Mouse (Mus musculus) MEL (cell line): ENCODE results near the gene Tmem115. TPM values are rescaled to one million over a fixed set of nuclear protein-coding genes. Genes with fewer than 3 reads are reported as not detected.

ENCODE experiments used
- DNase-seq: peaks from one replicate; pipeline ENCODE4 v3.0.0; 2011; ENCODE audit warnings: low read depth, low spot score
- H3K27ac ChIP-seq: 2 replicates; pipeline ENCODE4 v1.5.1; 2012; ENCODE audit warnings: low read depth, mild to moderate bottlenecking, control low read depth, low read length, moderate library complexity; ENCODE audit not compliant: control insufficient read depth
- H3K27me3 ChIP-seq, 2 experiments: fragments of 150-350 bp in 1 of 2; sonication (generic) in 1 of 2; 2 replicates each; pipeline ENCODE4 v1.6.1; 2012; ENCODE audit warnings: low read length in 2 of 2, mild to moderate bottlenecking in 2 of 2, improper control_type of control experiment in 1 of 2, moderate library complexity in 1 of 2; ENCODE audit not compliant: insufficient read depth in 2 of 2, control insufficient read depth in 1 of 2
- H3K36me3 ChIP-seq, 2 experiments: 2 replicates each; pipeline ENCODE4 v1.6.1; 2012 to 2014; ENCODE audit warnings: low read length in 2 of 2, improper control_type of control experiment in 1 of 2, inconsistent platforms in 1 of 2, mild to moderate bottlenecking in 1 of 2; ENCODE audit not compliant: insufficient read depth in 2 of 2, control insufficient read depth in 1 of 2
- H3K4me1 ChIP-seq, 2 experiments: fragments of 150-350 bp in 1 of 2; sonication (generic) in 1 of 2; 2 replicates each; pipeline ENCODE4 v1.6.1; 2012; ENCODE audit warnings: low read length in 2 of 2, improper control_type of control experiment in 1 of 2, mild to moderate bottlenecking in 1 of 2; ENCODE audit not compliant: insufficient read depth in 2 of 2, control insufficient read depth in 1 of 2
- H3K4me3 ChIP-seq, 2 experiments: fragments of 150-350 bp in 1 of 2; sonication (generic) in 1 of 2; 2 replicates each; pipeline ENCODE4 v1.5.1; 2012; ENCODE audit warnings: low read depth in 2 of 2, low read length in 2 of 2, mild to moderate bottlenecking in 2 of 2, moderate library complexity in 2 of 2, control low read depth in 1 of 2, improper control_type of control experiment in 1 of 2; ENCODE audit not compliant: control insufficient read depth in 1 of 2, insufficient read depth in 1 of 2
- H3K79me2 ChIP-seq: 2 replicates; pipeline ENCODE4 v1.6.1; 2012; ENCODE audit warnings: mild to moderate bottlenecking, low read length, moderate library complexity; ENCODE audit not compliant: control insufficient read depth, poor library complexity, insufficient read depth
- H3K9ac ChIP-seq: 2 replicates; pipeline ENCODE4 v1.6.1; 2012; ENCODE audit warnings: low read depth, mild to moderate bottlenecking, control low read depth, low read length, moderate library complexity; ENCODE audit not compliant: control insufficient read depth, poor library complexity, severe bottlenecking
- H3K9me3 ChIP-seq: fragments of 150-350 bp; sonication (generic); replicated peaks from 2 replicates; pipeline ENCODE4 v1.6.1; 2012; ENCODE audit warnings: mild to moderate bottlenecking, low read length, improper control_type of control experiment, moderate library complexity; ENCODE audit not compliant: insufficient read depth
- BHLHE40 ChIP-seq: IDR thresholded peaks from 2 replicates; pipeline ENCODE4 v1.6.1; 2012; ENCODE audit warnings: low read depth, mild to moderate bottlenecking, inconsistent platforms, low read length, improper control_type of control experiment, borderline replicate concordance
- CHD1 ChIP-seq: IDR thresholded peaks from 2 replicates; pipeline ENCODE4 v1.6.1; 2012; ENCODE audit warnings: low read depth, mild to moderate bottlenecking, inconsistent platforms, low read length, improper control_type of control experiment
- CHD2 ChIP-seq: IDR thresholded peaks from 2 replicates; pipeline ENCODE4 v1.6.1; 2011; ENCODE audit warnings: low read length, improper control_type of control experiment
- CTCF ChIP-seq, 3 experiments: IDR thresholded peaks in 2 of 3; conservative IDR thresholded peaks in 1 of 3; 2 replicates each; pipeline ENCODE4 v1.5.1; 2011 to 2012; ENCODE audit warnings: low read length in 3 of 3, low read depth in 2 of 3, mild to moderate bottlenecking in 2 of 3, improper control_type of control experiment in 1 of 3, inconsistent platforms in 1 of 3, mixed read lengths in 1 of 3, moderate library complexity in 1 of 3; ENCODE audit not compliant: control insufficient read depth in 1 of 3, insufficient read depth in 1 of 3, poor library complexity in 1 of 3, severe bottlenecking in 1 of 3
- ELF1 ChIP-seq: IDR thresholded peaks from 2 replicates; pipeline ENCODE4 v1.6.1; 2014; ENCODE audit warnings: low read depth, mild to moderate bottlenecking, inconsistent platforms, low read length, improper control_type of control experiment, moderate library complexity
- EP300 ChIP-seq, 2 experiments: IDR thresholded peaks; 2 replicates each; pipeline ENCODE4 v1.6.1; 2011; ENCODE audit warnings: improper control_type of control experiment in 2 of 2, low read length in 2 of 2, low read depth in 1 of 2, mild to moderate bottlenecking in 1 of 2
- ETS1 ChIP-seq: IDR thresholded peaks from 2 replicates; pipeline ENCODE4 v1.6.1; 2012; ENCODE audit warnings: low read depth, mild to moderate bottlenecking, inconsistent platforms, low read length, improper control_type of control experiment, moderate library complexity
- GABPA ChIP-seq: IDR thresholded peaks from 2 replicates; pipeline ENCODE4 v1.6.1; 2012; ENCODE audit warnings: low read depth, mild to moderate bottlenecking, inconsistent platforms, low read length, improper control_type of control experiment, moderate library complexity
- GATA1 ChIP-seq: IDR thresholded peaks from 2 replicates; pipeline ENCODE4 v1.6.1; 2011; ENCODE audit warnings: low read depth, low read length, improper control_type of control experiment
- HCFC1 ChIP-seq: IDR thresholded peaks from 2 replicates; pipeline ENCODE4 v1.6.1; 2012; ENCODE audit warnings: low read depth, mild to moderate bottlenecking, inconsistent platforms, low read length, improper control_type of control experiment, moderate library complexity
- JUND ChIP-seq: IDR thresholded peaks from 2 replicates; pipeline ENCODE4 v1.6.1; 2011; ENCODE audit warnings: low read depth, mild to moderate bottlenecking, improper control_type of control experiment, low read length
- KAT2A ChIP-seq: conservative IDR thresholded peaks from 2 replicates; pipeline ENCODE4 v1.6.1; 2012; ENCODE audit warnings: low read depth, low read length, improper control_type of control experiment, inconsistent platforms
- MAFK ChIP-seq: IDR thresholded peaks from 2 replicates; pipeline ENCODE4 v1.6.1; 2011; ENCODE audit warnings: low read depth, mild to moderate bottlenecking, low read length, improper control_type of control experiment, borderline replicate concordance
- MAX ChIP-seq: IDR thresholded peaks from 2 replicates; pipeline ENCODE4 v1.6.1; 2011; ENCODE audit warnings: low read length, improper control_type of control experiment
- MAZ ChIP-seq: IDR thresholded peaks from 2 replicates; pipeline ENCODE4 v1.6.1; 2012; ENCODE audit warnings: low read depth, mild to moderate bottlenecking, inconsistent platforms, low read length, improper control_type of control experiment
- MEF2A ChIP-seq: IDR thresholded peaks from 2 replicates; pipeline ENCODE4 v1.6.1; 2014; ENCODE audit warnings: low read depth, mild to moderate bottlenecking, inconsistent platforms, low read length, improper control_type of control experiment; ENCODE audit not compliant: poor library complexity, insufficient replicate concordance, severe bottlenecking; ENCODE audit errors: extremely low read depth
- MXI1 ChIP-seq: IDR thresholded peaks from 2 replicates; pipeline ENCODE4 v1.6.1; 2011; ENCODE audit warnings: mild to moderate bottlenecking, low read depth, low read length, improper control_type of control experiment
- MYB ChIP-seq: IDR thresholded peaks from 2 replicates; pipeline ENCODE4 v1.6.1; 2011; ENCODE audit warnings: mild to moderate bottlenecking, low read depth, low read length, improper control_type of control experiment
- MYC ChIP-seq: IDR thresholded peaks from 2 replicates; pipeline ENCODE4 v1.6.1; 2011; ENCODE audit warnings: low read depth, mild to moderate bottlenecking, low read length, improper control_type of control experiment, moderate library complexity
- NELFE ChIP-seq: IDR thresholded peaks from 2 replicates; pipeline ENCODE4 v1.6.1; 2011; ENCODE audit warnings: low read depth, low read length, improper control_type of control experiment
- NRF1 ChIP-seq: IDR thresholded peaks from 2 replicates; pipeline ENCODE4 v1.6.1; 2014; ENCODE audit warnings: low read depth, mild to moderate bottlenecking, inconsistent platforms, low read length, improper control_type of control experiment, moderate library complexity; ENCODE audit not compliant: poor library complexity, insufficient read depth, severe bottlenecking
- POLR2A ChIP-seq, 2 experiments: IDR thresholded peaks; 2 replicates each; pipeline ENCODE4 v1.6.1; 2011 to 2012; ENCODE audit warnings: low read length in 2 of 2, mild to moderate bottlenecking in 2 of 2, control low read depth in 1 of 2, improper control_type of control experiment in 1 of 2, low read depth in 1 of 2, moderate library complexity in 1 of 2; ENCODE audit not compliant: control insufficient read depth in 1 of 2, insufficient read depth in 1 of 2, poor library complexity in 1 of 2
- POLR2AphosphoS2 ChIP-seq: IDR thresholded peaks from 2 replicates; pipeline ENCODE4 v1.6.1; 2011; ENCODE audit warnings: low read length, improper control_type of control experiment
- POLR2AphosphoS5 ChIP-seq: IDR thresholded peaks from 2 replicates; pipeline ENCODE4 v1.6.1; 2012; ENCODE audit warnings: low read depth, borderline replicate concordance, mild to moderate bottlenecking, inconsistent platforms, low read length, moderate library complexity, mixed read lengths
- RAD21 ChIP-seq: IDR thresholded peaks from 2 replicates; pipeline ENCODE4 v1.6.1; 2011; ENCODE audit warnings: mild to moderate bottlenecking, low read depth, low read length, improper control_type of control experiment
- SIN3A ChIP-seq: IDR thresholded peaks from 2 replicates; pipeline ENCODE4 v1.6.1; 2012; ENCODE audit warnings: low read length, improper control_type of control experiment, inconsistent platforms
- SMC3 ChIP-seq: IDR thresholded peaks from 2 replicates; pipeline ENCODE4 v1.6.1; 2011; ENCODE audit warnings: low read depth, low read length, improper control_type of control experiment
- TBP ChIP-seq: IDR thresholded peaks from 2 replicates; pipeline ENCODE4 v1.8.0; 2011; ENCODE audit warnings: low read depth, low read length, improper control_type of control experiment
- TCF12 ChIP-seq: IDR thresholded peaks from 2 replicates; pipeline ENCODE4 v1.6.1; 2014; ENCODE audit warnings: low read depth, mild to moderate bottlenecking, inconsistent platforms, low read length, improper control_type of control experiment, moderate library complexity
- UBTF ChIP-seq: IDR thresholded peaks from 2 replicates; pipeline ENCODE4 v1.6.1; 2012; ENCODE audit warnings: low read depth, mild to moderate bottlenecking, inconsistent platforms, low read length, improper control_type of control experiment, moderate library complexity, borderline replicate concordance; ENCODE audit not compliant: insufficient read depth
- USF1 ChIP-seq: IDR thresholded peaks from 2 replicates; pipeline ENCODE4 v1.6.1; 2014; ENCODE audit warnings: low read depth, mild to moderate bottlenecking, inconsistent platforms, low read length, improper control_type of control experiment, moderate library complexity
- USF2 ChIP-seq, 2 experiments: IDR thresholded peaks; 2 replicates each; pipeline ENCODE4 v1.6.1; 2011 to 2012; ENCODE audit warnings: improper control_type of control experiment in 2 of 2, low read length in 2 of 2, borderline replicate concordance in 1 of 2, inconsistent platforms in 1 of 2, low read depth in 1 of 2, mild to moderate bottlenecking in 1 of 2; ENCODE audit not compliant: insufficient read depth in 1 of 2
- ZC3H11A ChIP-seq: IDR thresholded peaks from 2 replicates; pipeline ENCODE4 v1.6.1; 2012; ENCODE audit warnings: low read depth, mild to moderate bottlenecking, inconsistent platforms, low read length, improper control_type of control experiment
- ZMIZ1 ChIP-seq: IDR thresholded peaks from 2 replicates; pipeline ENCODE4 v1.6.1; 2012; ENCODE audit warnings: low read depth, mild to moderate bottlenecking, inconsistent platforms, low read length, improper control_type of control experiment, moderate library complexity
- ZNF384 ChIP-seq: IDR thresholded peaks from 2 replicates; pipeline ENCODE4 v1.6.1; 2012; ENCODE audit warnings: low read depth, mild to moderate bottlenecking, inconsistent platforms, low read length, improper control_type of control experiment
- polyA plus RNA-seq, 2 experiments: library from polyadenylated mRNA; stranded (reverse) in 1 of 2; unstranded in 1 of 2; fragments of >175 nt in 1 of 2; fragments of >200 nt in 1 of 2; gene quantifications; 2 replicates each; pipeline versions ENCODE4 v1.2.1 to v1.2.4; 2012; ENCODE audit warnings: low replicate concordance in 2 of 2, low read depth in 1 of 2; ENCODE audit not compliant: insufficient read length in 2 of 2, insufficient read depth in 1 of 2, missing spikeins in 1 of 2
- total RNA-seq: library from RNA; depleted of rRNA; stranded (reverse); fragments of 300-350 nt; gene quantifications from 2 replicates; pipeline ENCODE4 v1.2.3, GENCODE M21; 2012

The Tmem115 gene
- total and polyA plus RNA-seq, 3 experiments: 34.6 to 39.3 TPM; not detected in 1

GRCm38 (mm10) chr9:107580501-107581317 lies 47.0 kb downstream of the Tmem115 start, which contains the start of gene Hyal3:
TSS of gene Hyal3 (plus strand) at chr9:107580818.
- H3K4me1 ChIP-seq: peaks cover 2 to 32% of the 10 kb centered on the region in 2 experiments; a peak in 3 of 4 replicates
- H3K9me3 ChIP-seq: no peaks in the 10 kb centered on the region
- peaks cover 0 to 10% of the 10 kb centered on the region in 2 experiments; a peak in 2 of 4 replicates for H3K36me3 ChIP-seq
- peak within 1 kb of the TSS; percentile 78 for H3K9ac ChIP-seq
- H3K27ac ChIP-seq: peak within 1 kb of the TSS; percentile 98
- peaks cover 30% of the 10 kb centered on the region for H3K79me2 ChIP-seq
- H3K27me3 ChIP-seq: no peaks in the 10 kb centered on the region
- H3K4me3 ChIP-seq: peak within 1 kb of the TSS; percentile 81 to 98
- peak; percentile 96 for DNase-seq
- TF ChIP-seq MYC (no peak), JUND (no peak), POLR2AphosphoS2 (peak; percentile 64; the same call in 1 of the 2 replicates), MYB (no peak), RAD21 (no peak), MEF2A (no peak), ZMIZ1 (peak; percentile 74), MAZ (peak; percentile 95; the same call in 1 of the 2 replicates), CTCF (IDR thresholded peaks at IDR 0.05 in 2 of 3, conservative IDR thresholded peaks at IDR 0.05 in 1 of 3; ENCODE audit: control insufficient read depth in 1 of 3, insufficient read depth in 1 of 3, low read depth in 2 of 3, low read length in 3 of 3, poor library complexity in 1 of 3, severe bottlenecking in 1 of 3) (no peak), ZC3H11A (no peak), SIN3A (peak; percentile 46), MAFK (no peak), CHD2 (no peak), KAT2A (no peak; the same call in 1 of the 2 replicates), CHD1 (no peak), MXI1 (peak; percentile 52), EP300 (IDR thresholded peaks at IDR 0.05; ENCODE audit: low read depth in 1 of 2, low read length in 2 of 2) (peak in 1 of 2 experiments; percentile 40; a peak in 1 of 4 replicates), POLR2A (IDR thresholded peaks at IDR 0.05; ENCODE audit: control insufficient read depth in 1 of 2, insufficient read depth in 1 of 2, low read depth in 1 of 2, low read length in 2 of 2, poor library complexity in 1 of 2) (peak in 1 of 2 experiments; percentile 84; a peak in 3 of 4 replicates), BHLHE40 (no peak), HCFC1 (peak; percentile 80), ELF1 (0 out of 2 replicates have a peak, but pooled peaks have one; percentile 57), USF1 (no peak), GABPA (no peak), ZNF384 (no peak), TBP (peak; percentile 76), POLR2AphosphoS5 (peak; percentile 40; the same call in 1 of the 2 replicates), UBTF (0 out of 2 replicates have a peak, but pooled peaks have one; percentile 64), SMC3 (no peak), NELFE (peak; percentile 73), MAX (peak; percentile 13), USF2 (IDR thresholded peaks at IDR 0.05; ENCODE audit: borderline replicate concordance in 1 of 2, insufficient read depth in 1 of 2, low read depth in 1 of 2, low read length in 2 of 2) (no peak), TCF12 (peak; percentile 57), NRF1 (no peak), ETS1 (peak; percentile 46; the same call in 1 of the 2 replicates), GATA1 (no peak)
